Mouse (Mus musculus) brown adipose tissue, adult 24 weeks (tissue): ENCODE measurements around the gene Gucy2e. TPM values are rescaled to one million over a fixed set of nuclear protein-coding genes. Genes with fewer than 3 reads are reported as not detected.
A peak's percentile ranks its signal among the peaks of the same experiment; 100 is the strongest.

ENCODE experiments used
- H3K27ac ChIP-seq: fragments of 200-500 bp; replicated peaks from 2 replicates; pipeline ENCODE4 v1.5.1; 2012; ENCODE audit warnings: low read depth, mild to moderate bottlenecking, low read length
- H3K4me1 ChIP-seq: fragments of 200-500 bp; 2 replicates; pipeline ENCODE4 v1.6.1; 2012; ENCODE audit warnings: low read length, mixed read lengths; ENCODE audit not compliant: control insufficient read depth, insufficient read depth, insufficient read length
- H3K4me3 ChIP-seq: fragments of 200-500 bp; 2 replicates; pipeline ENCODE4 v1.5.1; 2012; ENCODE audit warnings: low read depth, mild to moderate bottlenecking, low read length, moderate library complexity; ENCODE audit not compliant: insufficient read depth
- polyA plus RNA-seq: library from polyadenylated mRNA; stranded (reverse); fragments of >200 nt; gene quantifications from 2 replicates; pipeline ENCODE4 v1.2.4, GENCODE M21; 2012; ENCODE audit not compliant: missing spikeins, insufficient read depth, insufficient read length

The Gucy2e gene
- polyA plus RNA-seq, 1 experiment = not detected

DNA sequence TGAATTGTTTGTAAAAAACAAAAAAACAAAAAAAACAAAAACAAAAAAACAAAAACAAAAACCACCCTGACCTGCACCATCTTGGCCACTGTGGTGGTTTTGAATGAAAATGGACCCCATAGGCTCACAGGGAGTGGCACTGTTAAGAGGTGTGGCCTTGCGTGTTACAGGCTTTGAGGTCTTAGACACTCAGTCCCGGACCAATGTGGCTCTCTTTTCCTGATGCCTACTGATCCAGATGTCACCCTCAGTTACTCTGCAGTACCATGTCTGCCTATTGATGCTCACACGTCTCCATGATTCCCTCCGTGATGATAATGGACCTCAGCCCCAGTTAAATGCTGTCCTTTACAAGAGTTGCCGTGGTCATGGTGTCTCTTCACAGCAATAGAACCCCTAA is 19.4 kb downstream of the Gucy2e start:
- no peak overlapping the region for H3K27ac ChIP-seq
- no peaks in the 10 kb centered on the region for H3K4me1 ChIP-seq
- H3K4me3 ChIP-seq = no peak overlapping the region

DNA sequence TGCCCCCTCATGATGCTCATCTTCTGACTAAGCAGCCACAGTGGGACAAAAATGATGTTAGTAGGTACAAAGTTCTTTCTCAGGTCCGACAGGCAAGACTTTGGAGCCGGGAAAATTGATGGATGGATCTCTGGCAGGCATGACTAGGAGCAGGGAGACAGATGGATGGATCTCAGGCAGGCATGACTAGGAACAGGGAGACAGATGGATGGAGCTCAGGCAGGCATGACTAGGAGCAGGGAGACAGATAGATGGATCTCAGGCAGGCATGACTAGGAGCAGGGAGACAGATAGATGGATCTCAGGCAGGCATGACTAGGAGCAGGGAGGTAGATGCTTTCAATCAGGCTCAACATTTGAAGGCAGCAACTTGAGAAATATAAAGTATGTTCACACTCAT is 25.4 kb downstream of the Gucy2e start:
- Histone ChIP-seq H3K4me3 (no peak overlapping the region), H3K27ac (no peak overlapping the region), H3K4me1 (no peaks in the 10 kb centered on the region)

DNA sequence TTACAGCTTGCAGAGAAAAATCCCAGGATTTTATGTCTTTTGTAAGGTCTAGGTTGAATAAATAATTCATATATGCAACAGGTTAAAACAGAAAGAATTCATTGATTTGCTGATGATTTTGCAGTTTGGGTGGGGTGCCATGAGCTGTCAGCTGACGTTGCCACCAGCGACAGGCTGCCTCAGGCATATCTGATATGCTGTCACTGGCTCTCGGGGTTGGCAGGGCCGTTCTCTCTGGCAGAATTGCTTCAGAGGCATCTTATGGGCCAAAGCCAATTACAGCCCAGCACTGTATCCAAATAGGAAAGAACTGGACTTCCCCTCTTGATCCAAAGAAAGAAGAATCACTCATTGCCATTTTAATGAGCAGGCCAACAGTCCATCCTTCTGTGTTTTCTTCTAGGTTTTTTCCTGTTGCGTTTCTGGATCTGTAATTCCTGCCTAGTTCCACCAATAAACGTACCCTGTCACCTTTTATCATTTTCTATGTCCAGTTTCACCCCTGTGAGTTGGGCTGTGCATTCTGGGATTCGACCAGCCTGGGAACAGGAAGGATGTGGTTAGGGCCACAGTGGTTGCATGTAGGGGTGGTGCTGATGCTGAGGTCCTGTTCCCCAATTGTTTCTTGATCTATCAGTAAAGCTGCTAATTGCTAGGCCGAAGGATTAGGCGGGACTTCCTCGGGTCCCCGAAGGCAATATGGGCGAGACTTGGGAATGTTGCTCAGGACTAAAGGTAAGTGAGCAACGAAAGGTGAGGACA is 34.2 kb downstream of the Gucy2e start:
- no peak overlapping the region for H3K27ac ChIP-seq
- no peak overlapping the region for H3K4me3 ChIP-seq
- no peaks in the 10 kb centered on the region for H3K4me1 ChIP-seq

DNA sequence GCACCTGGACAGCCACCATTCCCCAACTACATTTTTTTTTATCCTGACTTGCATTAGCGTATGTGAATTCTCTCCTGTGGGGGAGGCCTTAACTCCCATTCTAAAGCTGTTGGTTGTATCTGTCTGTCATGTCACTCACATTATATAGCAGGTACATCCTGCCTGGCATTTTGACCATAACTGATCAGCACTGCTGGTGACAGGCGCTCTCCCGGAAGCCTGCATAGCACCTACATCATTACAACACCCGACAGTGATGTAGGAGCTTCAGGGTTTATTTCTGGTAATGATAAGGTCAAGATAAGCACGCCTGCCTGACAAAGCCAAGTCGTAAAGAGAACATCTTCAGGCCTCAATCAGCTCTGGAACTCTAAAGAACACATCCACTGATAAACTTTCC is 36.6 kb downstream of the Gucy2e start:
- H3K4me3 ChIP-seq = no peak overlapping the region
- H3K4me1 ChIP-seq = no peaks in the 10 kb centered on the region

DNA sequence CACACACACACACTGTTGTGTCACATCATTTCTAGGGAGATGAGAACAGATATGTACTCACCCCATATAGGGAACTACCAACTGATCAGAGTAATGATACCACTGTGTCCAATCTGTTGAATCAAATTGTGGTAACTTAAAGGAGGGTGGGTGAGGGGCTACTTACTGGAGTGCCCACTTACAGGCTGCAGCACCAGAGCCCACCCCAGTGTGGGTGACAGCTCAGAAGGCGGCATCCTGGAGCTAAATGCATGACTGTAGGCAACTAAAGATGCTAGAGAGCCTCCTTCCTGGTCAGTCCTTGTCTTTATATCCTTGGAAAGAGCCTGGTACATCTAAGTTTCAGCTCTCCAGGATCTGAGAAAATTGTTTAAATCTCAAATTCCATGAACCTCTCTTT is 37.6 kb downstream of the Gucy2e start:
- Histone ChIP-seq H3K27ac (no peak overlapping the region), H3K4me3 (no peak overlapping the region), H3K4me1 (no peaks in the 10 kb centered on the region)

More for the DNA sequence above, 36.6 kb downstream of the Gucy2e start:
- H3K27ac ChIP-seq = no peak overlapping the region

DNA sequence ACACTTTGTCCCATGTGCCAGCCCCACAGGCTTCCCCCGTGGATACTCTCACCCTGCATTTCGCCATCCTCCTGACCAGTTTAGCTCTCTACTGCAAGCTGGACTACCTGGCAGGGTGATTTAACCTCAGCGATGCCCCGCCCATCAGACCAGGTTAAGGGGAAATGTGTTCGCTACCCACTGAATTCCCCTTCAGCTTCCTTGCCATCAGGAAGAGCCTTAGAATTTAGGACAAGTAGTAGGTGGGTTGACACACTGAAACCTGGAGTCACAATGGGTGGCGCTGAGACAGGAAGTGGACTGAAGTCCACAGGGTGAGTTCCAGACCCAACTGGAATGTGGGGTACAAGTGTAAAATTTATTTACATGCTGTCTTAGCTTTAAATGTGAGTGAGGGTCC is 39.1 kb downstream of the Gucy2e start, which contains the start of gene Alox8:
TSS of gene Alox8 (minus strand) at position 101 of the 400 bp plus-strand sequence.
- H3K27ac ChIP-seq = no peak within 1 kb of the TSS
- no peaks in the 10 kb centered on the region for H3K4me1 ChIP-seq
- 0 out of 2 replicates have a peak within 1 kb of the TSS, but pooled peaks have one; percentile 5 for H3K4me3 ChIP-seq

DNA sequence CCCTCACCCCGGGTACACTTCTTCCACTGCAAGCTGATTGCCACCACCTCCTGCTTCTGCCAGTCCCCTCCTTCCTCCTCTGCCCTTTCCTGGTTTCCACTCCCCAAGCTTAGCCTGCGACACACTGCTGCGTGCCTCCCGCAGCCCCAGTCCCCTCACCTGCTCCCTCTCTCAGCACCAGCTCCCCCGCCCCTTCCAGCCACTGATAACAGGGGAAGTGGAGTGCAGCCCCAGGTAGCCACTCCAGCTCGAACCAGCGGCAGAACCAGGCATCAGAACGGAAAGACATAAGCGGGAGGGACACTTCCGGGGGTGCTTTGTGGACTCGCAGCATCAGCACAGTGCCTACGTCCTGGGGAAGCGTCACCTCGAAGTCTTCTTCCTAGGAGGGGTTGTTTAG is 39.6 kb downstream of the Gucy2e start:
- Histone ChIP-seq H3K4me3 (0 out of 2 replicates have a peak overlapping the region, but pooled peaks have one; percentile 5), H3K4me1 (no peaks in the 10 kb centered on the region), H3K27ac (no peak overlapping the region)

DNA sequence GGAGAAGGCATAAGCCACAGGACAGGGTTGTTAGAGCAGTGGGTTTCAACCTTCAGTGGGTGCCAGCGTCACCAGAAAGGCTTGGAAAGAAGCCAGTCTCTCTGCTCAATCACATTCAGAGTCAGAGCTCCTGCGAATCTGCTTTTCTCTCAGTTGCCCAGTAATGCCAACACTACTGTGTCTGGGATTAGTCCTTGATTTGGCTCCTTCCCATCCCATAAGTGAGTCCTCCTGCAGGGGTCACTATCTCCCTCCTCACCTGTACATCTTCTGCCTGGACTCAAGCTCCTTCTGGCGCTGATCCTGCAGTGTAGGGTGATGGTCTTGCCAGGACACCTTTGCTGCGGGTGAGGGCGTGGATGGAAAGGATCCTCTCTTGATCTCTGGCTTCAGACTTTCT is 40.1 kb downstream of the Gucy2e start:
- H3K4me3 ChIP-seq = no peak overlapping the region
- H3K4me1 ChIP-seq = no peaks in the 10 kb centered on the region
- no peak overlapping the region for H3K27ac ChIP-seq

DNA sequence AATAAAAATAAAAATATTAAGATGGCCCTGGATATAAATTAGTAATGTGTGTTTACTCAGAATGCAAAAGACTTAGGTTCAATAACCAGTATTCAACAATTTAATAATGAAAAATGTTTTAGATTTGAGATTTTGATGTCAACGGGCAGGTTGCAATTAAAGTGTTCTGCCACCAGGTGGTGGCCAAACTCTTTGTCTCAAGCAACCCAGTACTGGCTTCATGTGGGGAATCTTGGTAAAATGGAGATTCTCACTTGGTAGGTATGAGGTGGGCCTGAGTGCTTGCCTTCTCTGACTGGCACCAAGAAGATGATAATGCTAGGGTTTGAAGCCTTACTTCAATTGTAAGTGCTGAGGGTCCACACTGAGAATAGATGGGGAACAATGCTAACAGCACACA is 44.0 kb downstream of the Gucy2e start:
- no peak overlapping the region for H3K4me3 ChIP-seq
- no peaks in the 10 kb centered on the region for H3K4me1 ChIP-seq
- no peak overlapping the region for H3K27ac ChIP-seq

DNA sequence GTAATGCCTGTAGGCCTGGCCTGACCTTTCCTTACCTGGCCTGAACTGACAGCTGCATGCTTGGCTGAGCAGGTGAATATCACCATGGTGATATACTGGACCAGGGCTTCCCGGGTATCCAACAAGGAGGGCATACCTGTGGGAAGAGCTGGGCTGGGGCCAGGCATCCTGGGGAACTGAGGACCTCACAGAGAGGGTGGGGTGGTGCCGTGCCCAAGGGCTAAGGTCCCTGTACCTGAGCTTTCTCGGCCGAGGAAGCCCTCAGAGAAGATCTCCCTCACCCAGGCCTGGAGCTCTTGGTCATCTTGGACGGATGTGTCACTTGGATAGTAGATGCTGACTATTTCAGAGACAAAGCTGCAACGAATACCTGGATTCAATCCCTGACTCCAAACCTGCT is 50.9 kb downstream of the Gucy2e start:
- H3K4me3 ChIP-seq = no peak overlapping the region
- H3K27ac ChIP-seq = no peak overlapping the region
- no peaks in the 10 kb centered on the region for H3K4me1 ChIP-seq

DNA sequence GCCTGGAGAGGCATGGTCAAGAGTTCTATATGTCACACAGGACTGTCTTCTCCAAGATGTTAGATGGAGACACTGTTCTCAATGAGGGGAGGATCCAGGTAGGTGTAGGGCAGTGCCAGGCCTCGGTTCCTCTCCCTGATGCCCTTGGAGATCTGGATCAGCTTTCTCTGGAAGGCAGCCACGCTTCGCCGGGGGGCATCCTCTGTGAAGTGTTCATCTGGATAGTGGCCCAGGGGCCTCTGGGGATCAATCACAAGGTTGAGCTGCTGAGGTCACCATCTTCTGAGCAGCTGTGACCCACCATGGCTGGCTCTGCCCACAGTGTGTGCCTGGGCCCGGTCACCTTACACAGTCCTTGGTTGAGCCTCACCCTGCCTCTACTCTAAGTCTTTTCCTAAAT is 51.8 kb downstream of the Gucy2e start:
- no peak overlapping the region for H3K4me3 ChIP-seq
- no peak overlapping the region for H3K27ac ChIP-seq
- no peaks in the 10 kb centered on the region for H3K4me1 ChIP-seq

DNA sequence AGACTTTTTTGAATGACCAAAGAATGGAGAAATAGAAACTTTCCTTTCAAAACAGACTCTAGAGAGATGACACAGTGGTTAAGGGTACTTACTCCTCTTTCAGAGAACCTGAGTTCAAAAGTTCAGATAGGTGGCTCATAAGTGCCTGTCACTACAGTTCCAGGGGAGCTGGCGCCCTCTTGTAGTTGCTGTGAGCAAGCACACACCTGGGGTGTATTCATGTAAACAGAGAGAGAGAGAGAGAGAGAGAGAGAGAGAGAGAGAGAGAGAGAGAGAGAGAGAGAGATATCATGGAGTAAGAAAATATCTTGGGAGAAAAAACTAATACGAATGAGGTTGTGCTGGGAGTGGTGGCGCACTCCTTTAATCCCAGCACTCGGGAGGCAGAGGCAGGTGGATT is 56.7 kb downstream of the Gucy2e start:
- no peak overlapping the region for H3K4me3 ChIP-seq
- H3K4me1 ChIP-seq = no peaks in the 10 kb centered on the region
- no peak overlapping the region for H3K27ac ChIP-seq

DNA sequence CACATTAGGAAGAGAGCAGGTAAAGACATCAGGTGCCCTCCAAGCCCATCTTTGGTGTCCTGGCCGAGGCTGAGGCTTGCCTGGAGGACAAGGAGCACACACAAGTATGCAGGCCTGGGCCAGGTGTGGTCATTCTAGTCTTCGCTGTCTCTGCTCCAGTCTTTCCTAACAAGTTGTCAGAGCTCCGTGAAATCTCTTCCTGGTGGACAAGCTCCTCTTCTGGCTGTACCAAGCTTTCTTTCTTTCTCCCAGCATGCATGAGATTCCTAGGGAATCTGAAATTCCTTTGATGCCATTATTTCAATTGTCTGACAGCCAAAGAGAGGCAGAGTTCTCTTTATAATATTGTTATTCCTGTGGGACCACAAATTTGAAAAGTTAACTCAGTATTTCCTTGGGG is 57.3 kb downstream of the Gucy2e start:
- H3K4me3 ChIP-seq = no peak overlapping the region
- H3K27ac ChIP-seq = no peak overlapping the region
- H3K4me1 ChIP-seq = no peaks in the 10 kb centered on the region

DNA sequence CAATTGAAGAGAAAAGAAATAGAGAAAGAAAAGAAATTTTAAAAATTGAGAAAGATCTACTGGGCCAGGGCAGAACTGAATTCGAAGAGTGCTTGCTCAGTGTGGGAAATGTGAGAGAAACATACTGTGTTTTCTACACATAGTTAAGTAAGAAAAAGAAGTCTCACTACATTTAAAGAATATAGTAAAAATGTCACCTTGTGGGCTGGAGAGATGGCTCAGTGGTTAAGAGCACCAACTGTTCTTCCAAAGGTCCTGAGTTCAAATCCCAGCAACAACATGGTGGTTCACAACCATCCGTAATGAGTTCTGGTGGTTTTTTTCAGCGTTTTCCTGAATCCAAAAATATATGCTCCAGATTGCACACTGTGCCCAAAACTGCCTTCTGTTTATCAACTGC is 58.3 kb downstream of the Gucy2e start:
- no peak overlapping the region for H3K4me3 ChIP-seq
- no peak overlapping the region for H3K27ac ChIP-seq
- no peaks in the 10 kb centered on the region for H3K4me1 ChIP-seq

DNA sequence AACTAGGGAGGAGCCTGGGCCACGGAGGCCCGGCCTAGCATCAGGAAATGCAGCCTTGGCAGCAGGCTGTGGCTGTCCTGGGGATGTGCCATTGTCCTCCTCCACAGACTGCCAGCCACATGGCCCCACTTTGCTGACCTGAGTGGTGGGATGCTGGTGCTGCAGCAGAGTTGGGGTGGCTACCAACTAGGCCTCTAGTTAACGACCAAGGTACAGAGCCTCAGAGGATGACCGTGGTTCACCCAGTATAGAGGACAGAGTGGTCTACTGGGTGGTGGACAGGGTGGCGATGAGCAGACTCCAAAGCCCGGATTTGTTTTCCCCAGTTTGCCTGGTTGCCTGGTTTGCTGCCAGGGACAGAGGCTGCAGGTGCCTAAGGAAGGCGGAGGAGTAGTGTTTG is 62.1 kb downstream of the Gucy2e start:
- Histone ChIP-seq H3K4me3 (no peak overlapping the region), H3K27ac (no peak overlapping the region), H3K4me1 (no peaks in the 10 kb centered on the region)

DNA sequence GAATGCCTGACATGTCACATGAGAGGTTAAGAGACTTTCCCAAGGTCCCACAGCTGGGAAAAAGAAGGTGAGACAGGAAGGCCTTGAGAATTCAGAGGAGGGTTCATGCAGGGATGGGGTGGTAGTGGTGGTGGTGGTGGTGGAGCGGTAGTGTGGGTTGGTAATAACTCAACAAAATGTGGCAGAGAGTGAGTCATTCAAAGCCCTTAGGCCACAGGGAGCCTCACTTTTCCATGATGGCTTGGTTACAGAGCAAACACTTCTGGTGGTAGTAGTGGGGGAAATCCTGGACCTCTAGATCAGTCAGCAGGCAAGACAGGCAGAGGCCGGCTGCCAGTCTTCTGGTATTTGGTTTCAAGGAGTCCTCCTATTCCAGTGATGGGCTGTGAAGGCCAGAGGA is 64.2 kb downstream of the Gucy2e start:
- no peak overlapping the region for H3K27ac ChIP-seq
- H3K4me3 ChIP-seq = no peak overlapping the region
- no peaks in the 10 kb centered on the region for H3K4me1 ChIP-seq
